Mouse (Mus musculus): Measurements from ENCODE around the gene Syce1l. TPM values are rescaled to one million over a fixed set of nuclear protein-coding genes. Genes with fewer than 3 reads are reported as not detected.

Syce1l gene
- total RNA-seq (2021), result not detected

DNA sequence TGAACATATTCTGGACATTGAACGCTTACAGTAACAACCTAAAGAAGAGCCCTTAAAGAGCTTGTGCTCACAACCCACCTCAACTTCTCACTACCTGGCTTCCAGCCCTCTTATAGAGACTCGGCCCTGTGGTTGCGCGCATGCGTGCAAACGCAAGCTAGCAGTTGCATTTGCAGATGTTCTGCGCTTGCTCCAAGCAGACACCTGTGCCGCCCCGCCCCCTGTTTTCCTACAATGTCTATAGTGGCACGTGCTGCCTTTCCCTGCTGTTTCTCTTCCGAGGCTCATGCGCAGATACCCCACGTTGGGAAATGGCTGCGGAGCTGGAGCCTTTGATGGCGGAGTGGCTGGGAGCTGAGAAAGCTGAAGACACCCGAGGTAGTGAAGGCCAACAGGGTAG, at the start of gene Syce1l:
Syce1l (plus strand) TSS at position 288 of the 400 bp plus-strand sequence.
- intact Hi-C loops (cut with DNase I), result no loop called here
- DNase-seq, result no peak

DNA sequence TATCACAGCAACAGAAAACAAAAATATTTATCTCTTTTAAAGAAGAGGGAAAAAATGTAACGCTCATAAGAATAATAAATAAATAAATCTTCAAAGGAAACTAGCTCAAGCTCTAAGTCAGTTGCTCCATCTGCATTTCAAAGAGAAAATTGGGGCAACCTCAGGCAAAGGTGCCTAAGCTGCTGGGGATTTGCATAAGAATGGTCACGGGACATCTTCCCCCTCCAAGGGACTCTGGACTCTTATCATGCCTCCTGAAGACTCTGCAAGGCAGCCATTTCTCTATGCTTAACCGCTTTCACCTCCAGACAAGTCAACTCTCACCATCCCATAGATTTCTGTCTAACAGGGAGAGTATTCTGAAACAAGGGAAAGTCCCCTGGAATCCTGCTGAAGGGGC, 44.6 kb upstream of the Syce1l start:
- no peak for DNase-seq
- intact Hi-C loops (cut with DNase I), result no loop called here

DNA sequence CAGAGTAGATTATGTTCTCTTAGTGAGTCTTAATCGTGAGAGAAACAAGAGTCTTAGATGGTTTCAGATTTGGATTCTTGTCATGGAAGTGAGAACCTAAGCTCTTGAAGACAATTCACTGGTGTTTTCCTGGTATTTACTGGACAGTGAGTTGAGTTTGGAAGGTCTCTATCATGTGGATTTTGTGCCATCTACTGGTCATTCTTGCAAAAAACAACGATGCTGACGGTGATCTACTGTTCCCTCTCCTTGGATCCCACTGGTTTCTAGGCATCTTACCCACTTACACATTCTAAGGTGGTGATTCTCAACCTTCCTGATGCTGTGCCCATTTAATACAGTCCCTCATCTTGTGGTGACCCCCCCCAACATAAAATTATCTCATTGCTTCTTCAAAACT, 10.4 kb upstream of the Syce1l start:
- DNase-seq, result peak; percentile 41 to 64
- intact Hi-C loops (cut with DNase I), result loop anchor here (1.0 to 2.0 kb wide), 2 partner anchors 1572 to 1586 kb away; no protein-coding TSS in a partner anchor

DNA sequence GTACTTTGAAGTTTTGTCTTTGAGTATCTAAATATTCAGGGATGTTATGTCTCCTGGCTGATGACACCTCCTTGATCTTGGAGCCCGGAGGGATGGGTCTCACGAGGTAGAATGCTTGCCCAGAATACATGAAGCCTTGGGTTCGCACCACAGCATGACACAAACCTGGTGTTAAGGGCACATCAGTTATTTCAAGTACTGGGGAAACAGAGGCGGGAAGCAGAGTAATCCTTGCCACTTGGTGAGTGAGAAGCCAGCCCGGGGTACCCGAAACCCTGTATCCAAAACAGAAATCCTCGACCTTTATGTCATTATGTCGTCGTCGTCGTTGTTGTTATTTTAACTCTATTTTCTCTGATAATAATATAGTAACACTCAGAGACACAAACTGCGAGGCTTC, 8.9 kb upstream of the Syce1l start:
- intact Hi-C loops (cut with DNase I), result no loop called here
- no peak for DNase-seq

DNA sequence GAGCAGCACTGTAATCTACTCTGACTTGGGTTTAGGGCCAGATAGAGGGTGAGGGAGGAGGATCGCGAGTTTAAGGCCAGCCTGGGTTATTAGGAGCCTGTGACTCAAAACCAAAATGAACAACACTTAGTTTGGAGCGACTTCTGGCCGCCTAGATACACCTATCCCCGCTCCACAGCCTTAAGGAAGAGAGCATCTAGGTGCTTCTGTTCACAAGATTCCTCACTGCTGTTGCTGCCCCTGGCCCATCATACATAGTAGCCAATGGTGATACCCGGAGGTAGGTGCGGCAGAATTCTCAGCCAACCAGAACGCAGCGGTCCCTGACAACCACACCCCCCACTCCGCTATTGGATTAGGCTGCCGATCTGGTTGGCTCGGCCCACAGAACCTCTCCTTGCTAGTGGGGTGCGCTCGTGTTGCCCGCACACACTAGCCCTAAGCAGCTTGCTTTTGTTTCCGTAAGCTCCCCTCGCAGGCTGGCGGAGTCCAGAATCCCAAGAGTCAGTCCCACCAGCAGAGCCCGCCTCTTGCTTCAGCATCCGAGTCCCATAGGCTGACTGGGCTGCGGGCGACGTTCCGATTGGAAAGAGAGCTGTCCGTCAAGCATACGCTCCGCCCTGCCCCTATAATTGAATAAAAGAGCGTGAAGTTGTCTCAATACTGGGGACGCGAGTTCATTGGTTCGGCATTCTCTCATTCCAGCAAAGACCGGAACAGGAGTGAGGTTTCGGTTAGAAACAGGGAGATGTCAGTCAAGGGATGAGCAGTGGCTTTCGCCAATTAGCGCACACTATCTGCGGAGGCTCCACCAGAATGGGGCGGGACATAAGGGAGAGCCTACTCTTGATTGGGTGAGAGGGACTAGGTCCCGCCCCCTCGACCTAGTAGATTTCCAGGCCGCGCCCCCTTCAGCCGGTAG, 8.1 kb upstream of the Syce1l start, which contains the start of gene Mon1b:
Mon1b (plus strand) TSS at position 918 of the 922 bp plus-strand sequence.
- DNase-seq, result peak; percentile 98 to 99
- intact Hi-C loops (cut with DNase I), result no loop called here

DNA sequence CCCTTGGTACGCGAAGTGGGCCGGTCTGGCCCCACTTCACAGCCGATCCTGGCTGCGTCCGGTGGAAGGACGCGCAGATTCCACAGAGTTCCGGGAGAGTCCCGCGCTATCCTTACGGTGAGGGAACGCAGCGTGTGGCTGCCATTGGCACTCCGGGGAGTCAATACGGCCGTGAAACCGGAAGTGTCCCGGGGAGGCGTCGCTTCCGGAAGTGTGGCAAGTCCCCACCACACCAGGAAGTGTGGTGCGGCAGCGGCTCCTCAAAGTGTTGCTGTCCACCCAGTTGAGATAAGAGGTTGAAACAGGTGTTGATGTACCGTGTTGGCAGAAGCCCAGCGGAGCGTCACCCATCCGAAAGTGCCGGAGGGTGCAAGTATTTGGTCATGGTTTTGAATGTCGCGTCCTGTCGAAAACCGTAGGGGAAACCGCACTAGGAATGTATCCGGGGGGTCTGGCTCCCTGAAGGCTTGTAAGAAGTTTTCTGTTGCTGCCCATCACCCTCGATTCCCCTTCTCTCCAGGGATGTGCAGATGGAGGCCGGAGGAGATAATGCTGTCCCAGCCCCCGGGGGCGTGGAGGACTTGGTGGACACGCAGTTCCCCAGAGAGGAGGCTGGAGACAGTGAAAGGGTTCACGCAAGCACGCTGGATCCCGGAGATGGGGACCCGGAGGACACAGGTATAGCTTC, 7.3 kb upstream of the Syce1l start:
- intact Hi-C loops (cut with DNase I), result no loop called here

DNA sequence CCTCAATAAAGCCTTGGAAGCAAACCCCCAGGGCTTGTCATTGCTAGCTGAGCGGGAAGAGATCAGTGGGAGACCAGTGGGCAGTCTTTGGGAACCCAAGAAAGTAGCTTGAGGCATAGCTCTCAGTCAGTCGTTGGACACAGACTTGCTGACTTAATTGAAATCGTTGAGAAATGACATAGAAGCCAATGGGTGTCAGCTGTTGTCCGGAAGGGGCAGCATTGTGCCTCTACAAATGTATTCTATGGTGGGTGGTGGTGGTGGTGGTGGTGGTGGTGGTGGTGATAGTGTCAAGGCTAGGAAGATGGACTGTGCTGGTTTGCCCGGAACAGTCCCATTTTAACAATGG, 6.8 kb upstream of the Syce1l start:
- intact Hi-C loops (cut with DNase I), result no loop called here
- no peak for DNase-seq

More for the DNA sequence above, 7.3 kb upstream of the Syce1l start:
- no peak for DNase-seq

DNA sequence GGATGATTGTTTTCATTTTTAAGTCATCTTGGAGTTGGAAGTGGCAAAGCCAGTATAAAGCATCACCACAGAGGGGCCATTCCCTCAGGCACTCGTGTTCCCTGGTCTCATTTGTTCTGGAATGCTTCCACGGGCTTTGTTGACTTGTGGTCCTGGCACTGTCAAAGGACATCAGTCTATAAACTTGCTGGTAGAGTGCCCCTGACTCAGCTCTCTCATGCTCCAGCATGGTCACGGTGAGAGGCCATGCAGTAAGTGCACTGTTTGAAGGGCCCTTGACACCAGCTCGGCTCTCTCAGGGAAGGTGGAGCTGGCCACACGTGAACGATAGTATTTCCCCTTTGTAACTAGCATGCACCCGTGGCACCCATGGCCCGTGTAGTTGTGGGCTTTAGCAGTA, 2.7 kb upstream of the Syce1l start:
- DNase-seq, result no peak

DNA sequence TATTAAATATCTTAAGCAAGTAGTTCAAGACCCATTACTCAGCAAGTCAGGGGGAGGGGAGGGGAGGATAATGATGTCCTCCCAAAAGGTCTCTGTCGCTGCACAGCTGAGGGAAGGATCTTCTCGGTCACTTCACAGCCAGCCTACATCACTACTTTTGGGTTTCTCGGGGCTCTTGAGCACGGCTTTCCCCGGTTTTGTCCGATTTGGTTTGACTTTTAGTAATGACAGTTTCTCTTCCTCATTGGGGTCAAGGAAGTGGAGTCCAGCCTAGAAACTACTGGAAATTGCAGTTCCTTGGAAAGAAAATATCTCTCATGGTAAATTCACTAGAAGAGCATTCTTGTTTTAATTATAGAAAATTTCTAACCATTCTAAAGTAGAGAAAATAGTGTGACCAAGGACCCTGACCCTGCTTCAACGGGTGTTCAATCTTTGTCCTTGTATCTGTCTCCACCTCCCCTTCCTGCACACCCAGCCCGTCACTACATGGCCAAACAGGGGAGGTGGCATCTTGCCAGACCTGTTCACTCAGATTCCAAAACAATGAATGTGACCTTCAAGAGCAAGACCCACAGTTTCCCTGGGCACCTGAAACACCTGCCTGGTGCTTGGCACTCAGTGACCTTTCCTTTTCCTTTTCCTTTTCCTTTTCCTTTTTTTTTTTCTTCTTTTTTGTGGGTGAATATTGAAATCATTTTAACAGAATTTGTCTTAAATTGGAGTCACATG, 632 bp downstream of the Syce1l start:
- peak in 1 of 2 experiments; percentile 15 for DNase-seq
- intact Hi-C loops (cut with DNase I), result no loop called here

More for the DNA sequence above, 2.7 kb upstream of the Syce1l start:
- intact Hi-C loops (cut with DNase I), result no loop called here

DNA sequence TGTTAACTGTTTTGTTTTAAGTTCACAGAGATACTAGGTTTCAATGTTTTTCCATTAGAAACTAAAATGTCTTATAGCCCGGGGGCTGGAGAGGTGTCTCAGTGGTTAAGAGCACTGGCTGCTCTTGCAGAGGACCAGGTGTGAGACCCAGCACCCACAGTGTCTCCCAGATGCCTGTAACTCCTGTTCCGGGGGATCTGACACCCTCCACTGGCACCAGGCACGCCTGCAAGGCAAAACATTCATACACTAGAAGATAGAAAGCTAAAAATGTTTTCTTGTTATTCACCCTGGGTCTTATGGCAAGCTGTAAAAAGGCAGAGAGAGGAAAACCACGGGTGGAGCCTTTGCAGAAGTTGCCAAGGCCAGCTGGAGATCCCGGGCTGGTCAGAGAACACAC, 2.2 kb downstream of the Syce1l start:
- DNase-seq, result no peak
- intact Hi-C loops (cut with DNase I), result no loop called here

DNA sequence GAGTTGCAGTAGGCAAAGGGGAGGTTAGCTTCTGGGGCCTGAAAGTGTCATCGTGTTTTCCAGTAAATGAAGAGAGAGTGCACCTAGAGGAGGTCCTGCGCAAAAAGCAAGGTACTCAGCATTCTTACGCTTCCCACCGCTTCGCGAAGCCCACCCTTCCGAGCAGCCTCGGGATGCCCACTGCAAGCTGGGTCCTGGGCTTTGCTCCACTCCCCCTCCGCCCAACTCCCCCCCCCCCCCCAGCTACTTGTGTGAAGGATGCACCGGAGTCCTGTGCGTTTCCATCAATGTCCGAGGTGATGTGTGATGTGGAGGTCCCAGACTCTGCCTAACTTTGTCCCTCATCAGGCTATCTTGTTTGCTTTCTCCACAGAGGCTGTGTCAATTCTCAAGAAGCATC, 9.4 kb downstream of the Syce1l start:
- intact Hi-C loops (cut with DNase I), result no loop called here
- DNase-seq, result no peak

DNA sequence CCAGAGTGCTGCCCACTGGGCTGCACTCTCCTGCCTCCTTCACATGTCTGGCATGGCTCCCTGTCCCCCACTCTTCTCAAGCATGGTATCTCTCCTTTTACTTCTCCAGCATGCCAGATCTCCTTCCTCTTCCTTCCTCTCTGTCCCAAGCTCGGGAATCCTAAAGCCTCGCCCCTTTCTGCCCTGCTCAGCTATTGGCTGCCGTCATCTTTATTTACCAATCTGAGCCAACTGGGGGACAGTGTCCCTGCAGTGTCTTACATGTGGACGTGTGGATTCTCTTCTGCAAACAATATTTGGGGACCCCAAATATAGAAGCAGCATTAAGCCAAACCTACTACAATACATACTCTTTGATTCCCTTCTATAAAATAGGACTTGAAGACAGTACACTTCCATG, 10.1 kb downstream of the Syce1l start:
- no peak for DNase-seq
- intact Hi-C loops (cut with DNase I), result no loop called here

DNA sequence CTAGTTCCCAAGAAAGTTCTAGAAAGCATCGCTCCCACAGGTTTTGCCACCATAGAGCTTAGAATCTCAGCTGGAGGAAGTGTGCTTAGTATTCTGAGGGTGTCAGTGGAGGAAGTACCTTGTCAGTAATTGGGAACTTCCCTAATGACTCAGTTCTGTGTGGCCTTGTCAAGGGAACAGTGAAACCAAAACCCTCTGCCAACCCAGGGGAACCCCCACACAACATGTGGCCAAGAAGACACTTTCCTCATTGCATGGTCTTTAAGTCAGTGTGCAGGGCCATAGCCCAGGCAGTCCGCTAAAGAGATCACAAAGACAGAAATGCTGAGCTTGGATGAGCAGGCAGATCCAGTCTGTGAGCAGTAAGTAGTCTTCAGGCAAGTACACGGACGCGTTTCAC, 13.1 kb downstream of the Syce1l start:
- intact Hi-C loops (cut with DNase I), result no loop called here
- no peak for DNase-seq

DNA sequence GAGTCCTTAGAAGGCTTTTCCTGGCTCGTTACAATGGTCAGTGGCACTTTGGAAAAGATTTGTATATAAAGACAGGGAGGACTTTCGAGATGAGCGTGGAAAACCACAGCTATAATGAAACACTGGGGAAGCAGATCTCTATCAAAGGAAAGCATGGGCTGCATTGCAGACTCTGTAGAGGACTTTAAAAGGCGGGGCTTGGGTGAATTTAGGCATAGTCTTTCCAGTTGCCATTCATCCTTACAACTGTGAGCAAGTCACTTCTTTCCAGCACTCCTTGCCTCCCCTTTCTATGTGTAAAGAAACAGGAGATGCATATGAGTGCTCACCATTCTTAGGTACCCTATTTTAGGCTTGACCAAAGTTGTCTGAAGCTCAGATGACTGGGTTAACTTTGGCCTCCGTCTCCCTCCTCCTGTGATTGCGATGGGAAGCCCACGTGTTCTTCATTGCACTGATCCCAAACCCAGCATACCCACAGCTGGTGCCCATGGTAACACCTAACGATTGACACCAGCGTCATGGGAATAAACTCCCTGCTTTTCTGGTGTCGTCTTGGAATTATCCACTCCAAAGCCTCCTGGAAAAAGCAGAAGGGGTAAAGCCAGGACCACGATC, 13.8 kb downstream of the Syce1l start:
- intact Hi-C loops (cut with DNase I), result no loop called here
- no peak for DNase-seq

DNA sequence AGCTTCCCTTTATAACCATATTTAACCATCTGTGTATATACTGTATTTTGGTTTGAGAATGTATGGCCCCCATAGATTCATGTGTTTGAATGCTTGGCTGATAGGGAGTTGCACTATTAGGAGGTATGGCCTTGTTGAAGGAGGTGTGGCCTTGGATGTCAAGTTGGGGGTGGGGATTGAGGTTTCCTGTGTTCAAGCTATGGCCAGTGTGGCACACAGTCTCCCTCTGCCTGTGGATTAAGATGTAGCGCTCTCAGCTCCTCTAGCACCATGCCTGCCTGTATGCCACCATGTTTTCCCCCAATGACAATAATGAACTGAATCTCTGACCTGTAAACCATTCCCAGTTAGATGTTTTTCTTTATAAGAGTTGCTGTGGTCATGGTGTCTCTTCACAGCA, 17.1 kb downstream of the Syce1l start:
- intact Hi-C loops (cut with DNase I), result loop anchor here (5.0 to 10.0 kb wide), 2 partner anchors 195 to 707 kb away; no protein-coding TSS in a partner anchor

DNA sequence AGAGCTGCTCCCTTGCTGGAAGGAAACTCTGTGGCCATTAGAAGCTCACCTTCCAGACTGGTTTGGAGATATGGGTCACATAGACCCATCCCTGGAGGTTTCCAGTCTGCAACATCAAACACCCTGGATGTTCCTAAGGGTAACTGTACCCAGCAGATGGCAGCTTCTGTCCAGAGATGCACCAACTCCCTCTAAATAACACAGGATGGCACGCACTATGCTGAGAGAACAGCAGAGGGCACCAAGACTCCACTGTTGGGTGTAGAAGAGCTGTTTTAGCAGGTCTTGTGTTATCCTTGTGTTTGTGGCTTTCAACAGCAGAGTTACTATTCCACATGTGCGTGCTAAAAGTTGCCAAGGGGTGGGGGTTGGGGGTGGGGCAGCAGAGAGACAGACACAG, 21.5 kb downstream of the Syce1l start:
- DNase-seq, result peak; percentile 84 to 89
- intact Hi-C loops (cut with DNase I), result loop anchor here (1.0 to 10.0 kb wide), 5 partner anchors 190 to 774 kb away; partner anchors contain the start of gene Wwox

More for the DNA sequence above, 17.1 kb downstream of the Syce1l start:
- no peak for DNase-seq

DNA sequence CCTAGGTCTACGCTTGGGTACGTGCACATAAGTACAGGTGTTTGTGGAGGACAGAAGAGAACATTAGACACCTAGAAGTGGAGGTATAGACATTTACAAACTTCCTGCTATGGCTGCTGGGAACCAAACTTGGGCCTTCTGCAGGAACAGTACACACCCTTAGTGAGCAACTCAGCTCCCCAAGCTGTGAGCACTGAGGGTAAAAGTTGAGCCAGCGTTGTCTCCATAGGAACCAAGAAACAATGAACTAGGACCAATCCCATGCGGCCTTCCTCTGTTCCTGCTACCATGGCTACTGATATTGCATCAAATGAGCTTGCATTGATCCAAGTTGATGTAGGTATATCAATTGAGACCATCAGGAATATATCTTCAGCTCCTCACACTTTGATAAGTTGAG, 22.0 kb downstream of the Syce1l start:
- intact Hi-C loops (cut with DNase I), result loop anchor here (2.0 to 10.0 kb wide), 2 partner anchors 190 to 774 kb away; partner anchors contain the start of gene Wwox
- no peak for DNase-seq

DNA sequence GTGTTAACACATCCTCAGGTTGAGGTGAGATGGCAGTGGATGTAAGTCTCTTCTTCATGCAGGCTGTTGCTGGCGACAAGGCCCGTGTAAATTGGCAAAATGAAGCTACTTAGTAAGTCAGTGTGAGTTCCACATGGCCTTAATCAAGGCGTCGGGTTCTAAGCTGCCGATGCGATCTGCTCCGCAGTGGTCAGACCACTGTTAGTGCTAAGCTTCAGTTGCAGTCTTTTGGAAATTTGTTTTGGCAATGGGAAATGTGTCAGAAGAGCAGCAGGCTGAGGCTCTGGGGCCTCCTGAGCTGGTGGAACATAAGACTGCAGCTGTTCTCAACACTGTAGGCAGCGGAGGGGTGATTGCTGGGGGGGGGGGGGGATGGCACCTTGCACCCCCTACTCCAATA, 22.9 kb downstream of the Syce1l start:
- intact Hi-C loops (cut with DNase I), result loop anchor here (2.0 to 10.0 kb wide), 2 partner anchors 189 to 773 kb away; partner anchors contain the start of gene Wwox
- DNase-seq, result no peak

DNA sequence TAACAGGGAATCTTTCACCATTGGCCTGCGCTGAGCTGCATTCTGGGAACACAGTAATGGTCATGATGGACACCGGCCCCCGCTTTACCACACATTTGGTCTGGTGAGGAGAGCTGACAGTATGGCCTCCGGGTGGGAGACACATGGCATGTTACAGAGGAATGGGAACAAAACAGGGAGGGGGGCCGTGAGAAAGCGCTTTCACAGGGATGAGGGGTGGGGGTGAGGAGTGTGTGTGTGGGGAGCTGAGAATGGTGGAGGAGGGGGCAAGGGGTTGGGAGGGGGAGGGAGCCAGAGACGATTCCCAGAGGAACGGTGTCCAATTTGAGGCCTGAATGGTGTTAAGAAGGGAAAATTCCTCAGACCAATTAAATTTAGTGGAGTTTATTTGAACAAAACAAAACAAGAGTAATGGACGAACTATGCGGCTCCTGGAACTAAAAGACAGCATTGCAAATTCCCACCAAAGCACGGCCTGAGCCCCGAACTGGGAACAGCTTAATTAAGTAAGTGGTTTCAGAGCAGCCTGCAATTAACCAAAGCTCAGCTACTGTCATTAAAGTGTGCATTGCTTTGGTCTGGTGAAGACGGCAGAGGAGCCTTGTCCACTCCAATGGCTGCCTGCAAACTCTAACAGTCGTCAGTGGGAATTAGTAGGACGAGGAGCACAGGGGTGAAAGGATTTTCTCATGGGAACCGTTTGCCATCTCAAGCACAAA, 23.9 kb downstream of the Syce1l start:
- intact Hi-C loops (cut with DNase I), result loop anchor here (10.0 kb wide), 1 partner anchor 188 kb away; no protein-coding TSS in a partner anchor
- no peak for DNase-seq

DNA sequence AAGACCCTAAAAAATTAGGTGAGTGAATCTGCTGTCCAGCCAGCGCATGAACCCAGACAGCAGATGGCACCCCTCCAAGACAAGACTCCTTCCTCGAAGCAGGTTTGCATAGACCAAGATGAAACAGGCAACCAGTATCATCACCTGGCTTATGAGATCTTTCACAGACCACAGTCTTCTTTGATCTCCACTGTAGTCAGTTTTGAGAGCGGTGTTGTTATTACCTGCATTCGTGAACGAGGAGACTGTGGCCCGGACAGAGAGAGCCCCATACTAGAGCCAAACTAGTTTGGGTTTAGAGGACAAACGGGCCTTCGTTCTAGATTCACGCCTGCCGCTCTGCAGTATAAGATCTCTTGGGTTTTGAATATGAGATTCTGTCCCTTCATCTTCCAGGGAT, 26.9 kb downstream of the Syce1l start:
- intact Hi-C loops (cut with DNase I), result loop anchor here (10.0 kb wide), 1 partner anchor 185 kb away; no protein-coding TSS in a partner anchor
- DNase-seq, result no peak
